Mouse (Mus musculus): ENCODE data around the gene Gusb. TPM values are rescaled to one million over a fixed set of nuclear protein-coding genes. Genes with fewer than 3 reads are reported as not detected.

The Gusb gene
- polyA plus RNA-seq, 1 experiment from 2014 or later: 25.8 TPM

- Histone ChIP-seq H3K4me2 (ENCODE audit: low read length) (no peak overlapping the region), H3K4me3 (replicated peaks; ENCODE audit: low read depth, low read length) (no peak overlapping the region), H3K27me3 (ENCODE audit: control insufficient read depth, insufficient read depth, low read length) (no peaks in the 10 kb centered on the region), H3K9ac (replicated peaks; ENCODE audit: low read length) (no peak overlapping the region), H3K36me3 (ENCODE audit: control insufficient read depth, insufficient read depth, low read length) (no peaks in the 10 kb centered on the region), H3K27ac (replicated peaks; ENCODE audit: low read depth, low read length) (no peak overlapping the region), H3K4me1 (ENCODE audit: control insufficient read depth, insufficient read depth, low read length) (peaks cover 7% of the 10 kb centered on the region), H3K9me3 (ENCODE audit: control insufficient read depth, low read length) (no peaks in the 10 kb centered on the region)
- ATAC-seq (ENCODE audit: low FRiP score, low TSS enrichment) (no peak), DNase-seq (no peak)
- 71% methylated on average over 19 of the region's 19 CpGs for WGBS
These were observed 5.1 kb downstream of the Gusb start for GRCm38 (mm10) chr5:129997700-129998099.

GRCm38 (mm10) chr5:129994989-129995388 lies 7.9 kb downstream of the Gusb start:
- no peaks in the 10 kb centered on the region for H3K36me3 ChIP-seq (ENCODE audit: control insufficient read depth, insufficient read depth, low read length)
- no peaks in the 10 kb centered on the region for H3K27me3 ChIP-seq (ENCODE audit: control insufficient read depth, insufficient read depth, low read length)
- H3K4me2 ChIP-seq (ENCODE audit: low read length): no peak overlapping the region
- no peaks in the 10 kb centered on the region for H3K4me1 ChIP-seq (ENCODE audit: control insufficient read depth, insufficient read depth, low read length)
- no peak overlapping the region for H3K27ac ChIP-seq (replicated peaks; ENCODE audit: low read depth, low read length)
- ATAC-seq (ENCODE audit: low FRiP score, low TSS enrichment): no peak
- no peak overlapping the region for H3K4me3 ChIP-seq (replicated peaks; ENCODE audit: low read depth, low read length)
- whole genome bisulfite sequencing: 92% methylated on average over 7 of the region's 7 CpGs
- H3K9ac ChIP-seq (replicated peaks; ENCODE audit: low read length): no peak overlapping the region
- no peaks in the 10 kb centered on the region for H3K9me3 ChIP-seq (ENCODE audit: control insufficient read depth, low read length)
- no peak for DNase-seq

GRCm38 (mm10) chr5:129993374-129993773 lies 9.5 kb downstream of the Gusb start:
- no peak overlapping the region for H3K27ac ChIP-seq (replicated peaks; ENCODE audit: low read depth, low read length)
- ATAC-seq (ENCODE audit: low FRiP score, low TSS enrichment) (no peak), DNase-seq (no peak)
- no peaks in the 10 kb centered on the region for H3K27me3 ChIP-seq (ENCODE audit: control insufficient read depth, insufficient read depth, low read length)
- no peaks in the 10 kb centered on the region for H3K4me1 ChIP-seq (ENCODE audit: control insufficient read depth, insufficient read depth, low read length)
- H3K36me3 ChIP-seq (ENCODE audit: control insufficient read depth, insufficient read depth, low read length): 0 out of 2 replicates have a peak, but pooled peaks cover 3% of the 10 kb centered on the region
- 95% methylated on average over 14 of the region's 14 CpGs for WGBS
- H3K9me3 ChIP-seq (ENCODE audit: control insufficient read depth, low read length): no peaks in the 10 kb centered on the region
- no peak overlapping the region for H3K4me3 ChIP-seq (replicated peaks; ENCODE audit: low read depth, low read length)
- no peak overlapping the region for H3K9ac ChIP-seq (replicated peaks; ENCODE audit: low read length)
- no peak overlapping the region for H3K4me2 ChIP-seq (ENCODE audit: low read length)

- H3K36me3 ChIP-seq (ENCODE audit: control insufficient read depth, insufficient read depth, low read length): peaks cover 7% of the 10 kb centered on the region; the same call in 1 of the 2 replicates
- WGBS: 96% methylated on average over 5 of the region's 5 CpGs
- no peak for ATAC-seq (ENCODE audit: low FRiP score, low TSS enrichment)
- H3K9ac ChIP-seq (replicated peaks; ENCODE audit: low read length): no peak overlapping the region
- no peak overlapping the region for H3K4me2 ChIP-seq (ENCODE audit: low read length)
- no peak overlapping the region for H3K4me3 ChIP-seq (replicated peaks; ENCODE audit: low read depth, low read length)
- no peak overlapping the region for H3K27ac ChIP-seq (replicated peaks; ENCODE audit: low read depth, low read length)
- no peaks in the 10 kb centered on the region for H3K9me3 ChIP-seq (ENCODE audit: control insufficient read depth, low read length)
- H3K27me3 ChIP-seq (ENCODE audit: control insufficient read depth, insufficient read depth, low read length): no peaks in the 10 kb centered on the region
- no peaks in the 10 kb centered on the region for H3K4me1 ChIP-seq (ENCODE audit: control insufficient read depth, insufficient read depth, low read length)
- DNase-seq: no peak
These were observed 11.0 kb downstream of the Gusb start for GRCm38 (mm10) chr5:129991898-129992297.

- peaks cover 13% of the 10 kb centered on the region; the same call in 1 of the 2 replicates for H3K36me3 ChIP-seq (ENCODE audit: control insufficient read depth, insufficient read depth, low read length)
- WGBS: 90% methylated on average over 13 of the region's 13 CpGs
- no peaks in the 10 kb centered on the region for H3K9me3 ChIP-seq (ENCODE audit: control insufficient read depth, low read length)
- no peak overlapping the region for H3K4me3 ChIP-seq (replicated peaks; ENCODE audit: low read depth, low read length)
- DNase-seq (no peak), ATAC-seq (ENCODE audit: low FRiP score, low TSS enrichment) (no peak)
- H3K4me2 ChIP-seq (ENCODE audit: low read length): no peak overlapping the region
- H3K27me3 ChIP-seq (ENCODE audit: control insufficient read depth, insufficient read depth, low read length): no peaks in the 10 kb centered on the region
- no peak overlapping the region for H3K27ac ChIP-seq (replicated peaks; ENCODE audit: low read depth, low read length)
- H3K9ac ChIP-seq (replicated peaks; ENCODE audit: low read length): no peak overlapping the region
- no peaks in the 10 kb centered on the region for H3K4me1 ChIP-seq (ENCODE audit: control insufficient read depth, insufficient read depth, low read length)
These were observed 13.5 kb downstream of the Gusb start for GRCm38 (mm10) chr5:129989376-129989775.

GRCm38 (mm10) chr5:129980216-129980615 lies 22.6 kb downstream of the Gusb start:
- ATAC-seq (ENCODE audit: low FRiP score, low TSS enrichment): no peak
- H3K4me1 ChIP-seq (ENCODE audit: control insufficient read depth, insufficient read depth, low read length): no peaks in the 10 kb centered on the region
- no peak overlapping the region for H3K4me2 ChIP-seq (ENCODE audit: low read length)
- no peak overlapping the region for H3K4me3 ChIP-seq (replicated peaks; ENCODE audit: low read depth, low read length)
- H3K9ac ChIP-seq (replicated peaks; ENCODE audit: low read length): no peak overlapping the region
- H3K27me3 ChIP-seq (ENCODE audit: control insufficient read depth, insufficient read depth, low read length): no peaks in the 10 kb centered on the region
- WGBS: 82% methylated on average over 3 of the region's 3 CpGs
- no peak for DNase-seq
- H3K27ac ChIP-seq (replicated peaks; ENCODE audit: low read depth, low read length): no peak overlapping the region
- H3K9me3 ChIP-seq (ENCODE audit: control insufficient read depth, low read length): no peaks in the 10 kb centered on the region
- H3K36me3 ChIP-seq (ENCODE audit: control insufficient read depth, insufficient read depth, low read length): peaks cover 24% of the 10 kb centered on the region

- DNase-seq (no peak), ATAC-seq (ENCODE audit: low FRiP score, low TSS enrichment) (no peak)
- WGBS: 93% methylated on average over 5 of the region's 5 CpGs
- Histone ChIP-seq H3K9ac (replicated peaks; ENCODE audit: low read length) (no peak overlapping the region), H3K4me2 (ENCODE audit: low read length) (no peak overlapping the region), H3K9me3 (ENCODE audit: control insufficient read depth, low read length) (no peaks in the 10 kb centered on the region), H3K27ac (replicated peaks; ENCODE audit: low read depth, low read length) (no peak overlapping the region), H3K4me3 (replicated peaks; ENCODE audit: low read depth, low read length) (no peak overlapping the region), H3K4me1 (ENCODE audit: control insufficient read depth, insufficient read depth, low read length) (no peaks in the 10 kb centered on the region), H3K36me3 (ENCODE audit: control insufficient read depth, insufficient read depth, low read length) (peaks cover 14% of the 10 kb centered on the region), H3K27me3 (ENCODE audit: control insufficient read depth, insufficient read depth, low read length) (no peaks in the 10 kb centered on the region)
These were observed 24.2 kb downstream of the Gusb start for GRCm38 (mm10) chr5:129978608-129979007.

- Histone ChIP-seq H3K4me2 (ENCODE audit: low read length) (no peak overlapping the region), H3K27ac (replicated peaks; ENCODE audit: low read depth, low read length) (no peak overlapping the region), H3K36me3 (ENCODE audit: control insufficient read depth, insufficient read depth, low read length) (peaks cover 6% of the 10 kb centered on the region), H3K9ac (replicated peaks; ENCODE audit: low read length) (no peak overlapping the region), H3K9me3 (ENCODE audit: control insufficient read depth, low read length) (no peaks in the 10 kb centered on the region), H3K4me1 (ENCODE audit: control insufficient read depth, insufficient read depth, low read length) (no peaks in the 10 kb centered on the region), H3K27me3 (ENCODE audit: control insufficient read depth, insufficient read depth, low read length) (no peaks in the 10 kb centered on the region), H3K4me3 (replicated peaks; ENCODE audit: low read depth, low read length) (no peak overlapping the region)
- WGBS: 80% methylated on average over 4 of the region's 4 CpGs
- DNase-seq (no peak), ATAC-seq (ENCODE audit: low FRiP score, low TSS enrichment) (no peak)
These were observed 25.1 kb downstream of the Gusb start for GRCm38 (mm10) chr5:129977768-129978167.

- ATAC-seq (ENCODE audit: low FRiP score, low TSS enrichment): no peak
- WGBS: 97% methylated on average over 4 of the region's 4 CpGs
These were observed 28.0 kb downstream of the Gusb start for GRCm38 (mm10) chr5:129974866-129975311.

More at GRCm38 (mm10) chr5:129974866-129975311, 28.0 kb downstream of the Gusb start:
- no peaks in the 10 kb centered on the region for H3K4me1 ChIP-seq (ENCODE audit: control insufficient read depth, insufficient read depth, low read length)
- DNase-seq: no peak
- H3K36me3 ChIP-seq (ENCODE audit: control insufficient read depth, insufficient read depth, low read length): peaks cover 10% of the 10 kb centered on the region
- no peak overlapping the region for H3K4me3 ChIP-seq (replicated peaks; ENCODE audit: low read depth, low read length)
- H3K9ac ChIP-seq (replicated peaks; ENCODE audit: low read length): no peak overlapping the region
- H3K4me2 ChIP-seq (ENCODE audit: low read length): no peak overlapping the region
- no peaks in the 10 kb centered on the region for H3K9me3 ChIP-seq (ENCODE audit: control insufficient read depth, low read length)
- H3K27ac ChIP-seq (replicated peaks; ENCODE audit: low read depth, low read length): no peak overlapping the region
- H3K27me3 ChIP-seq (ENCODE audit: control insufficient read depth, insufficient read depth, low read length): no peaks in the 10 kb centered on the region
